Mouse (Mus musculus) activated CD4-positive, CD25-positive, alpha-beta regulatory T cell, adult 9 weeks (primary cell): Measurements from ENCODE around the gene Ube2t. TPM values are rescaled to one million over a fixed set of nuclear protein-coding genes. Genes with fewer than 3 reads are reported as not detected.

ENCODE experiments used
- polyA plus RNA-seq: library from polyadenylated mRNA; unstranded; fragments of 100-300 nt; shearing (Covaris generic); gene quantifications from one replicate; pipeline ENCODE4 v1.2.1, GENCODE M21; 2017

The Ube2t gene
- polyA plus RNA-seq, result 14.1 TPM

GRCm38 (mm10) chr1:134962053-134962803 lies at the start of gene Ube2t:
Gene Ube2t, plus strand, starts transcription at chr1:134962565.

GRCm38 (mm10) chr1:134955637-134956176 lies 6.7 kb upstream of the Ube2t start, which contains the start of gene Ppp1r12b:
Gene Ppp1r12b, minus strand, starts transcription at chr1:134955942.

Other genes starting within 250 kb of the Ube2t start
- 3.8 TPM for gene Ppp1r12b, start 6.6 kb upstream of the Ube2t start, polyA plus RNA-seq
- gene Lgr6, start 142.7 kb downstream of the Ube2t start, polyA plus RNA-seq, result 0.05 TPM
- gene Ptpn7, start 170.1 kb downstream of the Ube2t start, polyA plus RNA-seq, result 331 TPM
- gene Arl8a, start 184.3 kb downstream of the Ube2t start, polyA plus RNA-seq, result 8.7 TPM
- not detected for gene Gpr37l1, start 205.1 kb downstream of the Ube2t start, polyA plus RNA-seq